Mouse (Mus musculus): ENCODE results near the gene Rnf8. TPM values are rescaled to one million over a fixed set of nuclear protein-coding genes. Genes with fewer than 3 reads are reported as not detected.

Gene Rnf8
- total and polyA plus RNA-seq, 3 experiments = 15.6 to 19.2 (median 18.1) TPM

DNA sequence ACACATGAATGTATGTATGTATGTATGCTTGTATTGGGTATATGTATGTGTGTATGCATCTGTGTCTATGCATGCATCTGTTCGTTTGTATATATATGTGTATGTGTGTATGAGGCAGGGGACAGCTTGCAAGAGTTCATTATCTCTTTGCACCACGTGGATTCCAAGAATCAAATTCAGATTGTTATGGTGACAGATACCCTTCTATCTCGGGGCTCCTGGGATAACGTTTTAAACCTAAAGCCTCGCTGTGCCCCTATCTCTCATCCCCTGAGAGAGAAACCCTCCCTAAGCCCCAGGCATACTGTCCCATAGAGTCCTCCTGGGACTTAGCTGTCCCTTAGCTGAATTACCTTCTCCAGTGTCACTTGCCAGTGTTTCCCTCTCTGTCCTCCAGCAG is 31.0 kb upstream of the Rnf8 start:
- no peak overlapping the region for H3K9ac ChIP-seq (ENCODE audit: low read depth, low read length)
- no peak overlapping the region for H3K4me3 ChIP-seq
- no peak overlapping the region for H3K27ac ChIP-seq
- no peak for DNase-seq
- TF ChIP-seq EP300 (IDR thresholded peaks at IDR 0.05; ENCODE audit: insufficient read depth, low read depth, low read length) = no peak
- no peak for TF ChIP-seq POLR2A (IDR thresholded peaks at IDR 0.05; ENCODE audit: insufficient read depth, low read depth, low read length)
- TF ChIP-seq CTCF (IDR thresholded peaks at IDR 0.05) = no peak
- intact Hi-C loops (cut with DNase I) = no loop called here
- H3K27me3 ChIP-seq (ENCODE audit: control insufficient read depth, insufficient read depth, low read length) = no peaks in the 10 kb centered on the region
- H3K36me3 ChIP-seq (ENCODE audit: control insufficient read depth, insufficient read depth, low read length) = no peaks in the 10 kb centered on the region
- no peaks in the 10 kb centered on the region for H3K4me1 ChIP-seq (ENCODE audit: control insufficient read depth, insufficient read depth, low read length)
- H3K79me2 ChIP-seq (replicated peaks; ENCODE audit: control insufficient read depth, insufficient read depth, low read length) = no peaks in the 10 kb centered on the region
- 72% methylated on average over 5 of the region's 5 CpGs for WGBS

DNA sequence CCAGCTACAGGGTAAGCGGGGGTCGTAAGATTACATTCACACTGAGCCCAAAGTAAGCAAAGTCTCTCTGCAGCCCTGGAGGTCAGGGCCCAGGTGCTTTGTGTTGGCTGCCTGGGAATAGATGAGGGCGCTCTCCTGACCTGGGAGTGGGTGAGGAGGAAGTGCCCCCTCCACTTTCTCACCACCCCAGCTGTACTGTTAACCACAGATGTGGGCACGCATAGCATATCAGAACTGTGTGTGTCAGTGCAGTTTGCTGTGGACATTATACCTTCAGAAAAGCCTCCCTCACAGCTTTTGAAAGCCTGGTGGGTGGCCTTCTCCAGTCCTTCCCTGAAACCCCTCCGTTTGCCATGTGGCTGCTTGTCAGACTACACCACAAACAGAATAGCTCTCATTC is 30.3 kb upstream of the Rnf8 start:
- 85% methylated on average over 5 of the region's 5 CpGs for WGBS
- Histone ChIP-seq H3K27ac (no peak overlapping the region), H3K79me2 (replicated peaks; ENCODE audit: control insufficient read depth, insufficient read depth, low read length) (no peaks in the 10 kb centered on the region), H3K9ac (ENCODE audit: low read depth, low read length) (no peak overlapping the region), H3K36me3 (ENCODE audit: control insufficient read depth, insufficient read depth, low read length) (no peaks in the 10 kb centered on the region), H3K4me3 (no peak overlapping the region), H3K4me1 (ENCODE audit: control insufficient read depth, insufficient read depth, low read length) (no peaks in the 10 kb centered on the region), H3K27me3 (ENCODE audit: control insufficient read depth, insufficient read depth, low read length) (no peaks in the 10 kb centered on the region)
- DNase-seq = no peak
- TF ChIP-seq EP300 (IDR thresholded peaks at IDR 0.05; ENCODE audit: insufficient read depth, low read depth, low read length) (no peak), CTCF (IDR thresholded peaks at IDR 0.05) (no peak), POLR2A (IDR thresholded peaks at IDR 0.05; ENCODE audit: insufficient read depth, low read depth, low read length) (no peak)
- intact Hi-C loops (cut with DNase I) = no loop called here

DNA sequence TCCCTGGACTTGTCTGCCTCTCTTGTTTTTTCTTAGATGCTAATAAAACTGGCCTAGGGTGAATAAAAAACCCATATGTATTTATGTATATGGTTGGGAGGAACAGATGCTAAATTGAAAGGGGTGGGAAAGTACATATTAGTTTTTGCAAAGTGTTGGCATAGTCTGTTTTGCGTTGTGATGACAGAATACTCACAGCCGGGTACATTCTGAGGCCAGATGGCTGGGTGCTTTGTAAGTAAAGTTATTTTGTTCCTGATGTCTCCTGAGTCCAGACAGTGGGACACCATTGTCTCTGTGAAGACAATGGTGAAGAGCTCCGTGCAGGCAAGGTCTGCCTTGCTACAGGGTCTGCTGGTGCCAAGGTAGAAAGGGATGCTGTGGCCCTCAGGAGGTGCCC is 29.9 kb upstream of the Rnf8 start:
- no peak overlapping the region for H3K4me3 ChIP-seq
- WGBS = 86% methylated on average over 3 of the region's 3 CpGs
- no peaks in the 10 kb centered on the region for H3K27me3 ChIP-seq (ENCODE audit: control insufficient read depth, insufficient read depth, low read length)
- no peaks in the 10 kb centered on the region for H3K36me3 ChIP-seq (ENCODE audit: control insufficient read depth, insufficient read depth, low read length)
- H3K4me1 ChIP-seq (ENCODE audit: control insufficient read depth, insufficient read depth, low read length) = no peaks in the 10 kb centered on the region
- no peak for DNase-seq
- H3K9ac ChIP-seq (ENCODE audit: low read depth, low read length) = no peak overlapping the region
- H3K79me2 ChIP-seq (replicated peaks; ENCODE audit: control insufficient read depth, insufficient read depth, low read length) = no peaks in the 10 kb centered on the region
- TF ChIP-seq EP300 (IDR thresholded peaks at IDR 0.05; ENCODE audit: insufficient read depth, low read depth, low read length) = no peak
- TF ChIP-seq POLR2A (IDR thresholded peaks at IDR 0.05; ENCODE audit: insufficient read depth, low read depth, low read length) = no peak
- no peak for TF ChIP-seq CTCF (IDR thresholded peaks at IDR 0.05)
- H3K27ac ChIP-seq = no peak overlapping the region
- intact Hi-C loops (cut with DNase I) = no loop called here

DNA sequence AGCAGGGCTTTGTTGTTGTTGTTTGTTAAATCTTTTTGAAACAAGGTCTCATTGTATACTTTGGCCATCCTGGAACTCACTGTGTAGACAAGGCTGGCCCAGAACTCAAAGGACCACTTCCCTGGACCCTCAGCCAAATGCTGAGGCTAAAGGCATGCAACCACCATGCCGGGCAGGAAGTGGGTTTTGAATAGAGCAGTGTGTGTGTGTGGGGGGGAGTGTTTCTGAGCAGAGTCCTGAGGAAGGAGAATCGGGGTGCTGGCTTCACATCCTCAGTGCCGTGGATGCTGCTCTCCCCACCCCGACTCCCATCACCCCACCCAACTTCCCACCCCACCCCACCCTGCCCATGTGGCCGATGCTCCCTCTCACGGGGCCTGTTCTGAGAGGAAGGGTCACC is 29.1 kb upstream of the Rnf8 start:
- Histone ChIP-seq H3K79me2 (replicated peaks; ENCODE audit: control insufficient read depth, insufficient read depth, low read length) (no peaks in the 10 kb centered on the region), H3K9ac (ENCODE audit: low read depth, low read length) (no peak overlapping the region), H3K36me3 (ENCODE audit: control insufficient read depth, insufficient read depth, low read length) (no peaks in the 10 kb centered on the region), H3K4me3 (no peak overlapping the region), H3K27ac (no peak overlapping the region), H3K4me1 (ENCODE audit: control insufficient read depth, insufficient read depth, low read length) (no peaks in the 10 kb centered on the region), H3K27me3 (ENCODE audit: control insufficient read depth, insufficient read depth, low read length) (no peaks in the 10 kb centered on the region)
- TF ChIP-seq CTCF (IDR thresholded peaks at IDR 0.05) (no peak), EP300 (IDR thresholded peaks at IDR 0.05; ENCODE audit: insufficient read depth, low read depth, low read length) (no peak), POLR2A (IDR thresholded peaks at IDR 0.05; ENCODE audit: insufficient read depth, low read depth, low read length) (no peak)
- no peak for DNase-seq
- intact Hi-C loops (cut with DNase I) = no loop called here
- WGBS = 80% methylated on average over 6 of the region's 6 CpGs

DNA sequence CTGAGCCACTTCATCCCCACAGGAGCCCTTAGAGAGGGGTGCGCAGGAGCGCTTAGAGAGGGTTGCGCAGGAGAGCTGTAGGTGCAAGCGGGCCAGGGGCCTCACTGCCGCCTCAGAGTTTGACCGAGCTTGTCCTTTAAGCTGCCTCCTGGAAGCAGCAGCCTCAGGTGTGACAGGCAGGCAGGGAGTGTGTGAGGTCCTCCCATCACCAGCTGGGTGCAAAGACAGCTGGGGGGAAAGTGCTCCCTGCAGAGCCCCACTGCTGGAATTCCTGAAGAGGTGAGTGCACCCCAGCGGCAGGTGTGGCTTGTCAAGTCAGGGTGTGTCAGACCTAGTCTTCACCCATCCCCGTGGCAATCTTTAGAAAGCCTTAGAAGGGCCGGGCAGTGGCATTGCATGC is 27.7 kb upstream of the Rnf8 start:
- no peak overlapping the region for H3K4me3 ChIP-seq
- no peak overlapping the region for H3K27ac ChIP-seq
- H3K4me1 ChIP-seq (ENCODE audit: control insufficient read depth, insufficient read depth, low read length) = no peaks in the 10 kb centered on the region
- no peak overlapping the region for H3K9ac ChIP-seq (ENCODE audit: low read depth, low read length)
- no peak for TF ChIP-seq POLR2A (IDR thresholded peaks at IDR 0.05; ENCODE audit: insufficient read depth, low read depth, low read length)
- TF ChIP-seq EP300 (IDR thresholded peaks at IDR 0.05; ENCODE audit: insufficient read depth, low read depth, low read length) = no peak
- TF ChIP-seq CTCF (IDR thresholded peaks at IDR 0.05) = no peak
- no peak for DNase-seq
- intact Hi-C loops (cut with DNase I) = no loop called here
- WGBS = 90% methylated on average over 9 of the region's 9 CpGs
- no peaks in the 10 kb centered on the region for H3K36me3 ChIP-seq (ENCODE audit: control insufficient read depth, insufficient read depth, low read length)
- H3K79me2 ChIP-seq (replicated peaks; ENCODE audit: control insufficient read depth, insufficient read depth, low read length) = no peaks in the 10 kb centered on the region
- no peaks in the 10 kb centered on the region for H3K27me3 ChIP-seq (ENCODE audit: control insufficient read depth, insufficient read depth, low read length)

DNA sequence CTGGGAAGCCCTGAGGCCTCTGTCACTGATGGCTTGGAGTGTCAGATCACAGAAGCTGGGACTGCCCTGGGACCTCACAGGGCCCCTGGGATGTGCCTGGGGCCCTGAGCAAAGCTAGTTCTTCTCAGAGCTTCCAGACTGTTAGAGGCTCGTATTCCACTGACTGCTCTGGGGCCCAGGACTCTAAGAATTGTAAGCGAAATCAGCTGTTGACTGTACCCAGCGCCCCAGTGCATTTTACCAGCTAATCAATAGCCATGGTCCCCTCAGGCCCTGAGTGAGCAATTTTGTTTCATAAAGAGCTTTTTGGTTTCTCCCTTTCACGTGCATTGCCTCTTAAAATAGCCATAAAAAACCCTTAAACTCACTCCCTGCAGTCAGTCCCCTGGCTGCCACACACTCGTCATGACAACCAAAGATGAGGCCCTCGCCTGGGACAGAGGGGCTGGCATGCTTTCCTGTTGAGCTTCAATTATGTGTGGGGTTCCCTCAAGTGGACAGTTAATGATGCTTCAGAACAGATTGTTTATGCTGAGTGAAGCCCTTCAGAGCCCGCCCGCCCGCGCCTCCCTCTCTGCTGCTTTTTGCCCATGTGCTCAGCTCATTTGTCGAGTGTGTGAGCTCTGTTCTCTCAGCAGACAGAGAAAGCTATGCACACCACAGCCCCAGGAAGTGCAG is 25.2 kb upstream of the Rnf8 start:
- H3K4me3 ChIP-seq = no peak overlapping the region
- no peaks in the 10 kb centered on the region for H3K36me3 ChIP-seq (ENCODE audit: control insufficient read depth, insufficient read depth, low read length)
- H3K79me2 ChIP-seq (replicated peaks; ENCODE audit: control insufficient read depth, insufficient read depth, low read length) = no peaks in the 10 kb centered on the region
- no peaks in the 10 kb centered on the region for H3K4me1 ChIP-seq (ENCODE audit: control insufficient read depth, insufficient read depth, low read length)
- DNase-seq = no peak
- intact Hi-C loops (cut with DNase I) = no loop called here
- no peak overlapping the region for H3K27ac ChIP-seq
- 92% methylated on average over 11 of the region's 11 CpGs for WGBS
- H3K9ac ChIP-seq (ENCODE audit: low read depth, low read length) = no peak overlapping the region
- no peaks in the 10 kb centered on the region for H3K27me3 ChIP-seq (ENCODE audit: control insufficient read depth, insufficient read depth, low read length)
- TF ChIP-seq CTCF (IDR thresholded peaks at IDR 0.05) (no peak), EP300 (IDR thresholded peaks at IDR 0.05; ENCODE audit: insufficient read depth, low read depth, low read length) (no peak), POLR2A (IDR thresholded peaks at IDR 0.05; ENCODE audit: insufficient read depth, low read depth, low read length) (no peak)
